Mouse (Mus musculus): Measurements from ENCODE around the gene Ero1lb. TPM values are rescaled to one million over a fixed set of nuclear protein-coding genes. Genes with fewer than 3 reads are reported as not detected.

Ero1lb gene
- polyA plus RNA-seq (2015; fragmentation: Nextera tagmentation; extraction: Ambion mirVana), result 7.7 TPM in 2 replicates

- Histone ChIP-seq H3K27me3 (no peaks in the 10 kb centered on the region), H3K4me2 (peak within 1 kb of the TSS; percentile 95), H3K4me3 (replicated peaks) (peak within 1 kb of the TSS; percentile 83), H3K4me1 (peaks cover 5% of the 10 kb centered on the region; the same call in 1 of the 2 replicates), H3K9me3 (replicated peaks) (no peaks in the 10 kb centered on the region), H3K9ac (peak within 1 kb of the TSS; percentile 63), H3K27ac (no peak within 1 kb of the TSS), H3K36me3 (no peaks in the 10 kb centered on the region)
- ATAC-seq (replicated peaks; ENCODE audit: low FRiP score), result peak; percentile 99
- under 1% methylated on average over 71 of the region's 73 CpGs for WGBS
These were observed at the start of gene Ero1lb for GRCm38 (mm10) chr13:12565621-12566390. Ero1lb (plus strand) TSS chr13:12565874.

- 5% methylated on average over 18 of the region's 18 CpGs for WGBS
- peaks cover 7% of the 10 kb centered on the region; the same call in 1 of the 2 replicates for H3K4me1 ChIP-seq
- H3K27ac ChIP-seq, result no peak overlapping the region
- H3K27me3 ChIP-seq, result peaks cover 12% of the 10 kb centered on the region; the same call in 1 of the 2 replicates
- ATAC-seq (replicated peaks; ENCODE audit: low FRiP score), result peak; percentile 41; the same call in 1 of the 2 replicates
- H3K36me3 ChIP-seq, result no peaks in the 10 kb centered on the region
- H3K4me2 ChIP-seq, result peak overlapping the region; percentile 97
- peak overlapping the region; percentile 62 for H3K4me3 ChIP-seq (replicated peaks)
- H3K9me3 ChIP-seq (replicated peaks), result no peaks in the 10 kb centered on the region
- H3K9ac ChIP-seq, result peak overlapping the region; percentile 61; the same call in 1 of the 2 replicates
These were observed 46.3 kb upstream of the Ero1lb start for GRCm38 (mm10) chr13:12519371-12519770.

GRCm38 (mm10) chr13:12519955-12520584 is 45.6 kb upstream of the Ero1lb start, which contains the start of gene Edaradd:
Edaradd (minus strand) TSS chr13:12520438.
- Histone ChIP-seq H3K4me3 (replicated peaks) (peak within 1 kb of the TSS; percentile 62), H3K9ac (peak within 1 kb of the TSS; percentile 61), H3K4me1 (peaks cover 7% of the 10 kb centered on the region; the same call in 1 of the 2 replicates), H3K27ac (peak within 1 kb of the TSS; percentile 52; the same call in 1 of the 2 replicates), H3K9me3 (replicated peaks) (no peaks in the 10 kb centered on the region), H3K4me2 (peak within 1 kb of the TSS; percentile 97), H3K36me3 (no peaks in the 10 kb centered on the region), H3K27me3 (peaks cover 12% of the 10 kb centered on the region; the same call in 1 of the 2 replicates)
- WGBS, result under 1% methylated on average over 35 of the region's 35 CpGs
- peak; percentile 88 for ATAC-seq (replicated peaks; ENCODE audit: low FRiP score)

GRCm38 (mm10) chr13:12522346-12522745 is 43.3 kb upstream of the Ero1lb start:
- no peak overlapping the region for H3K9ac ChIP-seq
- ATAC-seq (replicated peaks; ENCODE audit: low FRiP score), result no peak
- H3K4me3 ChIP-seq (replicated peaks), result no peak overlapping the region
- H3K4me1 ChIP-seq, result peaks cover 7% of the 10 kb centered on the region; the same call in 1 of the 2 replicates
- no peak overlapping the region for H3K27ac ChIP-seq
- peaks cover 12% of the 10 kb centered on the region; the same call in 1 of the 2 replicates for H3K27me3 ChIP-seq
- no peaks in the 10 kb centered on the region for H3K9me3 ChIP-seq (replicated peaks)
- H3K4me2 ChIP-seq, result no peak overlapping the region
- no peaks in the 10 kb centered on the region for H3K36me3 ChIP-seq

GRCm38 (mm10) chr13:12525678-12526077 is 40.0 kb upstream of the Ero1lb start:
- Histone ChIP-seq H3K4me2 (no peak overlapping the region), H3K9me3 (replicated peaks) (no peaks in the 10 kb centered on the region), H3K36me3 (no peaks in the 10 kb centered on the region), H3K27me3 (0 out of 2 replicates have a peak, but pooled peaks cover 2% of the 10 kb centered on the region), H3K4me3 (replicated peaks) (no peak overlapping the region), H3K9ac (no peak overlapping the region), H3K27ac (no peak overlapping the region), H3K4me1 (no peaks in the 10 kb centered on the region)
- no peak for ATAC-seq (replicated peaks; ENCODE audit: low FRiP score)
- WGBS, result 86% methylated on average over 4 of the region's 4 CpGs

GRCm38 (mm10) chr13:12534628-12535027 is 31.0 kb upstream of the Ero1lb start:
- Histone ChIP-seq H3K9ac (no peak overlapping the region), H3K4me3 (replicated peaks) (no peak overlapping the region), H3K27ac (no peak overlapping the region), H3K36me3 (no peaks in the 10 kb centered on the region), H3K27me3 (no peaks in the 10 kb centered on the region), H3K4me1 (no peaks in the 10 kb centered on the region), H3K9me3 (replicated peaks) (no peaks in the 10 kb centered on the region), H3K4me2 (no peak overlapping the region)
- no peak for ATAC-seq (replicated peaks; ENCODE audit: low FRiP score)
- 69% methylated on average over 3 of the region's 3 CpGs for WGBS

- 75% methylated on average over 6 of the region's 6 CpGs for WGBS
- no peak overlapping the region for H3K4me3 ChIP-seq (replicated peaks)
- no peak for ATAC-seq (replicated peaks; ENCODE audit: low FRiP score)
These were observed 27.7 kb upstream of the Ero1lb start for GRCm38 (mm10) chr13:12537971-12538370.

GRCm38 (mm10) chr13:12539716-12540115 is 26.0 kb upstream of the Ero1lb start:
- no peak overlapping the region for H3K4me2 ChIP-seq
- H3K4me3 ChIP-seq (replicated peaks), result no peak overlapping the region
- H3K9me3 ChIP-seq (replicated peaks), result no peaks in the 10 kb centered on the region
- H3K27ac ChIP-seq, result no peak overlapping the region
- ATAC-seq (replicated peaks; ENCODE audit: low FRiP score), result no peak
- H3K36me3 ChIP-seq, result no peaks in the 10 kb centered on the region
- peaks cover 9% of the 10 kb centered on the region for H3K4me1 ChIP-seq
- peaks cover 3% of the 10 kb centered on the region; the same call in 1 of the 2 replicates for H3K27me3 ChIP-seq
- WGBS, result 30% methylated on average over 11 of the region's 11 CpGs
- H3K9ac ChIP-seq, result no peak overlapping the region

More at GRCm38 (mm10) chr13:12537971-12538370, 27.7 kb upstream of the Ero1lb start:
- H3K36me3 ChIP-seq, result no peaks in the 10 kb centered on the region
- peaks cover 3% of the 10 kb centered on the region; the same call in 1 of the 2 replicates for H3K27me3 ChIP-seq
- H3K9ac ChIP-seq, result no peak overlapping the region
- H3K27ac ChIP-seq, result no peak overlapping the region
- no peaks in the 10 kb centered on the region for H3K9me3 ChIP-seq (replicated peaks)
- no peak overlapping the region for H3K4me2 ChIP-seq
- H3K4me1 ChIP-seq, result peaks cover 9% of the 10 kb centered on the region

- 66% methylated on average over 13 of the region's 13 CpGs for WGBS
- H3K4me1 ChIP-seq, result peaks cover 9% of the 10 kb centered on the region
- H3K36me3 ChIP-seq, result no peaks in the 10 kb centered on the region
- no peaks in the 10 kb centered on the region for H3K9me3 ChIP-seq (replicated peaks)
- no peak overlapping the region for H3K4me3 ChIP-seq (replicated peaks)
- H3K27me3 ChIP-seq, result peaks cover 3% of the 10 kb centered on the region; the same call in 1 of the 2 replicates
- no peak for ATAC-seq (replicated peaks; ENCODE audit: low FRiP score)
- H3K27ac ChIP-seq, result no peak overlapping the region
- H3K9ac ChIP-seq, result no peak overlapping the region
- H3K4me2 ChIP-seq, result no peak overlapping the region
These were observed 25.6 kb upstream of the Ero1lb start for GRCm38 (mm10) chr13:12540119-12540518.

- Histone ChIP-seq H3K4me3 (replicated peaks) (no peak overlapping the region), H3K4me1 (peaks cover 9% of the 10 kb centered on the region), H3K36me3 (no peaks in the 10 kb centered on the region), H3K9ac (no peak overlapping the region), H3K9me3 (replicated peaks) (no peaks in the 10 kb centered on the region), H3K27ac (no peak overlapping the region), H3K4me2 (peak overlapping the region; percentile 51), H3K27me3 (peaks cover 3% of the 10 kb centered on the region; the same call in 1 of the 2 replicates)
- WGBS, result 7% methylated on average over 23 of the region's 23 CpGs
- peak; percentile 95 for ATAC-seq (replicated peaks; ENCODE audit: low FRiP score)
These were observed 23.4 kb upstream of the Ero1lb start for GRCm38 (mm10) chr13:12542006-12542981.

- ATAC-seq (replicated peaks; ENCODE audit: low FRiP score), result no peak
- Histone ChIP-seq H3K27me3 (peaks cover 3% of the 10 kb centered on the region; the same call in 1 of the 2 replicates), H3K27ac (no peak overlapping the region), H3K4me3 (replicated peaks) (no peak overlapping the region), H3K9me3 (replicated peaks) (no peaks in the 10 kb centered on the region), H3K36me3 (no peaks in the 10 kb centered on the region), H3K9ac (no peak overlapping the region), H3K4me1 (peaks cover 9% of the 10 kb centered on the region), H3K4me2 (no peak overlapping the region)
- 77% methylated on average over 5 of the region's 5 CpGs for WGBS
These were observed 22.4 kb upstream of the Ero1lb start for GRCm38 (mm10) chr13:12543246-12543645.
